Mouse (Mus musculus): ENCODE measurements at regions not wholly inside any gene's neighbourhood (a gene's known extent, or its start where the extent isn't known, plus 50 kb on each side); places are given as distances from the start of the nearest gene placed in this dataset.
"Not testable (repeated sequence)": the region's sequence is repeated elsewhere in the genome, so short reads cannot be mapped to it uniquely, and the experiment has no call there.

DNA sequence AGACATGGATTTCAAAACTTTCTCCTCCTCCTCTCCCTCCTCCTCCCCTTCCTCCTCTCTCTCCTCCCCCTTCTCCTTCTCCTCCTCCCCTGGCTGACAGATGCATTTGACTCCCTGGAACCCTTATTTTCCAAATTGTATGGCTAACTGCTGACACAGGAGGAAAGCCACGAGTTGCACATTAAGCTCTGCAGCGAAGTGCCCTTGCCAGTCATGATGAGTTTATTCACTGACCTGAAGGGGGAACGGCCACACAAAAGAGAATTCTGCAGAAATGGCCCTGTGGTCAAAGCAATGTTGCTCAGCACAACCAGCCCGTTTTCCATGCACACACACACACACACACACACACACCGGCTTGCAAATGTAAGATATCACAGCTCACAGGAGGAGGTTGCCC, 112.6 kb downstream of the Tomm20 start:
- DNase-seq: peak; percentile 75 to 82

DNA sequence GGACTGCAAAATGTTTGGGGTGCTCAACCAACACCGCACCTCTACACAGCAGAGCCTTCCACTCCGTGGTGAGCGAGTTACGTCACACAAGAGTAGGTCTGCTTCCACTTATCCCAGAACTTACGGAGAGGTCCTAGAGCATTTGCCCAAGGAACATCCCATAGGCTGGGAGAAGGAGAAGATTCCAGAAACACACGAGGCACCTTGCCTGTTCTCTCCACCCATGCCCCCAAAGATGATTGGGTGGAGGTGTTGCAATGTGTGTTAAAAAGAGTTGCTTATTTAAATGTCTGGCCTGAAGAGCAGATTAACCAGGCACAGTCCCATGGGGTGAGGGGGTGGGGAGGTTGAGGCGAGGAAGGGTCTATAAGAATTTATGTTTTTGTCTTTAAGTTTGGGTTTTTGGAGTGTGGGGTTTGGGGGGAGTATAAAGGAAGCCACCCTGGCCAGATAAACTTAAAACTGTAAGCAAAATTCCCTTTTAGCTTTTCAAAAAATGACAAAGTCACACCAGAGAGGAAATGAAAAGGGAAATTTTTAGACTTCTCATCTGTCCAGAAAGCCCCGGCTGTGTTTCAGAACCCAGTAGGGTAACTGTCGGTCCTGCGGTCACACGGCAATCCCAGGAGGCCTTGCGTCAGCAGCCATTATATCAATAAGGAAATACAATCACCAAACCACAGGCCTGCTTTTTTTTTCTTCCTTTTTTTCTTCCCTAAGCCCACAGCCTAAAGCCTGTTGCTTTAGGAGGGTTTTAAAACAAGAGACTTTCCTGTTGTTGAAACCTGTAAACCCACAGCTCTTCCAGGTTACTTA, 113.3 kb downstream of the Tomm20 start:
- DNase-seq: peak in 1 of 2 experiments; percentile 50

DNA sequence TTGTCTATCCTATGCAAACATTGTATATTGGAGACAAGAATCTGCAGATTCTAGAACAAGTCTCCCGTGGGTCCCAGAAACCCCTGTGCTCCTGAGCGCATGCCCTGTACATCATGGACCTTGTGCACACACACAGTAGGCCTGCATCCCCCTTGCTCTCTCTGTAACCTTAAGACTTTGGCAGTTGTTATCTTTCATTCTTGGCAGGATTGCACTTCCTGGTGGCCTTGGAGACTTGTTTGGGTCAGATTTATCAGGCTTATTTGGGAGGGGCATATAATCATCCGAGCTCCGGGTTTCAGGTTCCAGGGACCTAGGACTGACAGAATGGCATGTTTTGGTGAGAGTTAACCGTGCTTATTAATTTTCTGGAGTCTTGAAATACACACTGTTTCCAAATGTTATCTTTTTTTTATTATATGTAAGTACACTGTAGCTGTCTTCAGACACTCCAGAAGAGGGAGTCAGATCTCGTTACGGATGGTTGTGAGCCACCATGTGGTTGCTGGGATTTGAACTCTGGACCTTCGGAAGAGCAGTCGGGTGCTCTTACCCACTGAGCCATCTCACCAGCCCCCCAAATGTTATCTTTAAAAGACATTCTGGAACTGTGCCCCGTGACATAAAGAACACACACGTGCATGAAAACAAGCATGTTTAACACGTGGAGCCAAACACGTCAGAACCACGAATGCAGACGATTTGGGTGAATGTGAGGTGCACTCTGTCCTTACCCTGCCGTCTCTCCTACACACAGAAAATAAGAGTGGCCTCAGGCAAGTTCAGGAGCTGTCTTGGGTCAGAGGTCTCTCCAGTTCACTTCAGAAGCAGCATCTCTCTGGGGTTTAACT, 114.1 kb downstream of the Tomm20 start:
- no peak for DNase-seq

DNA sequence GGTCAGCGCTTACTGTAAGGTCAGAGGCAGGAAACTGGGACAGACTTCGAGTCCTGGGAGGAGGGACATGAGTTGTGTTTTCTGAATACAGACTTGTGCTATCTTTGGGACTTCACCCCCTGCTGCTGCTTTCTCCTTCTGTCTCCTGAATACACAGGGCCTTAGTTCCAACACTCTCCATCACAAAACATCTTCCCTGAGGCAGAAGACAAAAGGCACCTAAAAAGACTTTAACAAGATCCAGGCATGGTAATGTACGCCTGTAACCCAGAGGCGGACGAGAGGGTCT, 115.5 kb downstream of the Tomm20 start:
- DNase-seq: no peak

DNA sequence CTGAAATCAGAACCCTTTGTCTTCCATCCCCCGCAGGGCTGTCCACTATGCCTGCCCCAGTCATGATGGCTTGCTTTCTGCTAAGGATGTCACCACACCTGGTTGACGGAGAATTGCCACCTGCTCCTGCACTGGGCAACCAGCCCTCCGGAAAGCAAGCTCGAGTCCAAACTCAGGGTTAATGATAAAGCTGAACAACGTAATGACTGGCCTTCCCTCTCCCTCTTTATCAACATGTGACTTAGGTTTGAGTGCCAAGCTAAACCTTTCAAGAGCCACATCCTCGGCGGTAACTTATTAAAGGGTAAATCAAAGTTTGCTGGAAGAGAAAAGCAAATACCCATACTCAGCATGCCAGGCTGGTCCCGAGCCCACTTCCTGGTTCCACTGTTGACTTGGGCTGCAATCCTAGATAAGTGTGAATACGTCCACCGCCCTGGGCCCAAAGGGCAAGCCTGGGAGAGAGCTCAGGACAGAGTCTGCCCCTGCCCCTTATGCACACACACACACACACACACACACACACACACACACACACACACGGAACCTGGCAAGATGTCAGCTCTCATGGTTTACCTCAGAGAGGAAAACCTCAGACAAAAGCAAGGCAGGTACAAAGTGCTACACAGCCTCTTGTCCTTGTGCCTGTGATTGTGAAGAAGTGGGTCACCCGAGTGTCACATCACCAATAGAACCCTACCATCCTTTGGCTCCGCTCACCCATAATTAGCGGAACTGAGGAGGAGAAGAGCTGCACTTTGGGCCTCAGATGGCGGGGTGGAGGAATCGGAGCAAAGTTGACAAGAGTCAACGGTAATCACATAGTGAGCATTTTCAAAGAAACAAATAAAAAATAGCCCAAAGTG, 116.0 kb downstream of the Tomm20 start:
- peak; percentile 90 to 96 for DNase-seq

DNA sequence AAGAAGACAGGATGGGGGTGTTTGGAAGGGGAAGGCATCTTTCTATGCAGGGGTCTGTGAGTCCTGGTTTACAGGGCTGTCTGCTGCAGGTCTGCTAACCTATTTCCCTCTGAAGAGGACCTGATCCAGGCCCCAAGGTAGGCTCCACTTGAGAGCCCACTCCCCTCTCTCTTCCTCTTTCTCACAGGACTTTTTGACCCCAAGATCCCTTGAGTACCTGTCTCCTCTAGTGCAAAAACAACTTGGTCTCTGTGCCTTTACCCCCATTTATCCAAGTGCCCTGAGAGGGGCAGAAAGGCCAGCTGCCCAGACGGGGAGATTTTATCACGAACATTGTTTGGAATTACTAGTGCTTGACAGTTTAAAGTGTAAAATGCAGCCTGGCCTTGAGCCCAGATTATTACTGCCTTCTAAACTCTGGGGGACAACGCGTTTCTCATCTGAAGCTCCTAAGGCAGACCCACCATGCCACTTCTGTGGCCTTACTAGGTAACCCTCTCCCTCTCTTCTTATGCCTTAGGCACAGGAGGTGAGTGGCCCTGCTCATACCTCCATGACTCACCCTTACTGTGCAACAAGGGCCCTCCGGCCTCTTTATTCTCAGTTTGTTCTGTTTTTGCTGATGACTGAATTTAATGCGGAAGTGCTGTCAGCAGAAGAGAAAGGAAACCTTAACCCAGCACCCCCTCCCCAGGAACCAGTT, 117.8 kb downstream of the Tomm20 start:
- DNase-seq: peak; percentile 80 to 82

DNA sequence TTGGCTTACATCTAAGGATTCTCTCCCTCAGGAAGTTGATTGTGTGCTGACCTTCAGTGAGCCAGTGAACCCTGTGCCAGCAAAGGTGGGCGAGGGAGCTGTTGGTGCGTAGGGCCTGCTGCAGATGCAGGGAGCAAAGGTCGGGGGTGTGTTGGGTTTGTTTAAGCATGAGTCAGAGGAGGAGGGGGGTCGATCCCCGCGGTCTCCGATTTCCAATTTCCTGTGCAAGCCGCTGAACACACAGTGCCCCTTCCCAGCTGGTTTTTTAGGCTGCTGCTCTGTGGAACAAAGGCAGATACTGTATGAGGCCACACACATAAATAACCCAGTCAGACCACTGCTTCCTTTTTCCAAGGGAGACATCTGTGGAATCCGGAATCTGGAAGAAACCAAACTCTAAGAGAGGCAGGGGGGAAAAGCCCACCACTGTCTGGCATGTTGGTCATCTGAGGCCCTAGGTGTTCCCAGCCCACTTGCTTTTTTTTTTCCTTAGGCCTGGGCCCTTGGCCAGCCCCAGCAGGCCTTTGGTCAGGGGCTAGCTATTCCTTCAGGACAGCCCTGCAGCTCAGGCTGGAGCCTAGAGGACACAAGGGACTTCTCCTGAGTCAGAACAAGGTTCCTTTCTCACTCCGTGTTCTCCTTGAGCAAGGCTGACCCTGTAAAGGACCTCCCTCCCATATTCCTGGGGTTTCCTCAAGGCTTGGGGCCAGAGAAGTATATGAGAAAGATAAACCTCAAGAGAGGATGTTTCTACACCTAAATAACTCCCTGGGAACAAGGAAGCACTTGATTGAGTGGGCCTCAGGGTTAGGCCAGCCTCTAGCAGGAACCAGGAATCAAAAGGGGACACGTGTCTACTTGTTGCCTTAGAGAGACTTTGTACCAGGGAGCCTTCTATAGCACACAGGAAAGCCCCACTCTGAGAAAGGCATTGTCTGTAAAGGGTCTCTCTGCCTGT, 119.0 kb downstream of the Tomm20 start:
- DNase-seq: peak; percentile 76 to 83

DNA sequence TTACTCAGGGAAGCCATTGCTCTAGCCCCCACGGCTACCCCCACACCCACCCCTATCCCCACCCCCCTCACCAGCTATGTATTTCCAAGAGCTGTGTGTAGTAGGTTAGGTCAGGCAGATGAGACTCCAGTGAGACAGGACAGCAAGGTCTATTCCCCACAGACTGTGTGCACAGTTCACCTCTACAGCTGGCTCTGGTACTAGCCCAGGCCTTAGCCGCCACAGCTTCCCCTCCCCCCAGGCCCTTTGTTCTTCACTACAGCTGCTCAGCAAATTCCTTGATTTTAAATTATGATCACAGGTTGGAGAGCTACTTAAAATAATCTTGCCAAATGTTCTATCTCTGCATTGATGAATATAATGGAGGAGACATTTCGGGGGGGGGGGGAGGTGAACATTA, 119.8 kb downstream of the Tomm20 start:
- DNase-seq: peak; percentile 65 to 73

DNA sequence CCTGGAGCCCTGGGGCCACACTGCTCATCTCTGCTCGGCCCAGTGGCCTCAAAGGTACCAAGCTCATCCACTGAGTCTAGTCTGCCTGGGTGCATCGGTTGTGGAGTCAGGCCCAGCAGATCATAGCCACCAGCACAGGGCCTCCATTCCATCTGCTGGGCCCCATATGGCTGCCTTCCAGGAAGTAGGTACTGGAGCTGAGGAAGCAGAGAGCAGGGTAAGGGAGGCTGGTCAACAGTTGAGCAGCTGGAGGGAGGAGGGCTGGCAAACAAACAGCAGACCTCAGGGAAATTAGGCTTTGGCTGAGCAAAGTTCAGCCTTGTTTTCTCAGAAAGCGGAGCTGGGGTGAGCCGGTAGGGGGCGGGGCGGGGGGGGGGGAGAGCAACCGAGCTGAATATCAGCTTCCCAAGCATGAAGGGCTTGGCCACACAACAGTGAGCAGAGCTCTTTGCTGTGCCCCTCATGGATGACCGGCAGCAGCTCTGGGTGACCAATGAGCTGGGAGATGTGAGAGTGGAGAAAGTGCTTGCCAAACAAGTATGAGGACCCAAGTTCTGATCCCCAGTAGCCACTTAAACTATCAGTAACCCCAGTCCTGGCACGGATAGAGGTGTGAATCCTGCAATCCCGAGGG, 121.0 kb downstream of the Tomm20 start:
- peak; percentile 84 to 91 for DNase-seq

DNA sequence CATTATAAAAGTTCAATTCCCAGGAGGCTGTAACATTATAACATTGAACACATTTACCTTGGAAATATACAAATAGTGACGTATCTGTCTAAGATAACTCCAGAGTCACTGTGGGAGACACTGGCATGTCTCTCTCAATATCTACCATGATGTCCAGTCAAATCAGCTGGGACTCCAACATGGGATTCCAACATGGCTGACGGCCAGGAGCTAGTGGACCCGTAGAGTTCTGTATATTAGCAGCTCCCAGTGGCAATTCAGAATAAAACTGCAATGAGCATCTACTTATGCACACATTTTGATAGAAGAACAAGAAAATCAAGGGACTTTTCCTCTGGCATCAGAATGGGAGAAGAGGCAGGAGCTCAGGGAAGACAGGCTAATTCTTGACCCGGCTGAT, 123.4 kb downstream of the Tomm20 start:
- DNase-seq: no peak

DNA sequence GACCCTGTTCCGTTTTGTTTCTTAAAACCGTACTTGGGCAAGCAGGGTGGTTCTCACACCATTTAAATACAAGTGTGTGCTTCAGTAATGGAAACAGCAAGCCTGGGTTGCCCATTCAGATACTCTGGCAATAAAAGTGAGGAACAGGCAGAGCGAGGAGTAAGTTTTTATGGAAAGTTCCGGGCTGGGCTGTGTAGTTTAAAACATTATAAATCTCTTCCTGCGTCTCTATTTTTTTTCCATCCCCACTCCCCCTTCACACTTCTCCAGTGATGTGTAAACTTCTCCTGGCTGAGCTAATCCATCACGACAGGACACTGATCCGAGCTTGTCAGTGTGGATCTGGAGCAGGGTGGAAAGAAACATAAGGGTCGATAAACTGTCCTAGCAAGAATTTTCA, 124.4 kb downstream of the Tomm20 start:
- DNase-seq: no peak

DNA sequence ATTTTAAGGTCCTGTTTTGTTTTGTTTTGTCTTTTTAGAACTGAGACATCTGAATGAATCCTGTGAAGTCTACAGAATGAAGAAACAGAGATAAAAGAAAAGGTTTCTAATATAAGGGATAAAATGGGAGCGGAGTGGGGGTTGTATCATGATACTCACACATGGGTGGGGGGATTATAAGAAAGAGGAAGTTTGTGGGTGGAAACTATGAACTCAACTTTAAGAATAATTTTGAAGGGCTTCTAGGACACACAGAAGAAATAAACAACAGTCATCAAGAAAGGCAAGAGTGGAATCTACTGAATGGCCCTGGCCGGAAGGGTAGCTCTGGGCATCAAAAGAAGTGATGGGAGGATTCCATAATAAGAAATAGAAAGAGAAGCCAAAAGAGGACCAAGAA, 125.1 kb downstream of the Tomm20 start:
- no peak for DNase-seq

DNA sequence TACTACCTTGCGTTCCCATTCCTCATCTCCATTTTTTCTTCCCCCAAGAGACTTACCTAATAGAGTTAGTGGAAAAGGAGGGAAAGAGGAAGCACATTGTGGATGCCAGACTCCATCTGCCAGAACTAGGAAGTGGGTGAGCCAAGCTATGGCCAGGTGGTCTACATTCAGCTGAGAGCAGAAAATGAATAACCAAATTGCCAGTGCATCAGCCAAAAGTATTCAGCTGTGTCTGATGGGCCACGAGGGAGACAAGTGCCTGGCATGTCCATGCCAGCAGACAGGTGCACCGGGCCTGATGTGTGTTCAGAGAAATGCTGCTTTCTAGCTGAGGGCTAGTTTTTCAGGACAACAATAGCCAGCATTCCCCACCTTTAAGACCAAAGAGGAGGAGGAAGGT, 126.4 kb downstream of the Tomm20 start:
- no peak for DNase-seq

DNA sequence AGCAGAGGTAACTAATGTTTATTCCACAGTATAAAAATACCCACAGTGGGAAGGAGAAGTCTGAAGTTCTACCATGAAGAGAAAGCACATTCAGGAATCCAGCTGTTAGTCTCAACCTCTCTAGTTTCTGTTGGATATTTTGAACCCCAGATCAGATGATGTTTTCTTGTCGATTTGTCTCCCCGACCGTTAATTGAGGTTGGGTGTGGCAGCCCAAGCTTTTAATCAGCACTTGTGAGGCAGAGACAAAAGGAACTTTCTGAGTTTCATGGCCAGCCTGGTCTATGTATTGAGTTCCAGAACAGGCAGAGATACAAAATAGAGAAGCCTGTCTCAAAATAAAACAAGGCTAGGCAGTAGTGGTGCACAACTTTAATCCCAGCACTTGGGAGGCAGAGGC, 129.5 kb downstream of the Tomm20 start:
- no peak for DNase-seq

DNA sequence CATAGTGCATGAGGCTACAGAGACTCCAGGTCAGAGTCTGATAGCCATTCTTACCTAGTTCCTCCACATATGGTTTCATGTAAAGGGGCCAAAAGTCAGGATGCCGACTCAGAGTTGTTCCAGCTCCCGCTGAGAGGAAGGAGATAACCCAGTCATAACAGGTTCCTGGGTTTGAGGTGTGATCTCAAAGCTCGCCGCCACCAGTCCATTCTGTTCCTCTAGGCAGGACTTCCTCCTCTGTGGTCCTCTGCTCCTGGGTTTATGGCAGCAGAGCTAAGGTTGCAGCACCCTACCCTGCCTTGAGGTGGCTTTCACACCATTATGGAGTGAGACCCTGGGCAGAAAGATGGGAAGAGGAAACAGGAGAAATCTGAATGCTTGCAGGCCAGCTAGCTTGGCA, 131.2 kb downstream of the Tomm20 start:
- DNase-seq: no peak

DNA sequence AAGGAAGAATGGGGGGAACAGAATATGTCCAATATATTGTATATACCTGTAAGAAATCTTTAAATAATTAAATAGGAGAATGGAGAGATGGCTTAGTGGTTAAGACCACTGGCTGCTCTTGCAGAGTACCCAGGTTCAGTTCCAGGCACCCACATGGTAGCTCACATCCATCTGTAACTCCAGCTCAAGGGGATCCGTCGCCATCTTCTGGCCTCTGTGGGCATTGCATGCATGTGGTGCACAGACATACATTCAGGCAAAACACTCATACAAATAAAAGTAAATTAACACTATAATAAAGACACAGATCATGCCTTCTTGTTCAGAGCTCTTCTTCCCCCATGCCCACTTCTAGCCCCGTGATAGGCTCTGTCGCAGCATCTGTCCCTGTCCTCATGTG, 132.0 kb downstream of the Tomm20 start:
- DNase-seq: no peak

DNA sequence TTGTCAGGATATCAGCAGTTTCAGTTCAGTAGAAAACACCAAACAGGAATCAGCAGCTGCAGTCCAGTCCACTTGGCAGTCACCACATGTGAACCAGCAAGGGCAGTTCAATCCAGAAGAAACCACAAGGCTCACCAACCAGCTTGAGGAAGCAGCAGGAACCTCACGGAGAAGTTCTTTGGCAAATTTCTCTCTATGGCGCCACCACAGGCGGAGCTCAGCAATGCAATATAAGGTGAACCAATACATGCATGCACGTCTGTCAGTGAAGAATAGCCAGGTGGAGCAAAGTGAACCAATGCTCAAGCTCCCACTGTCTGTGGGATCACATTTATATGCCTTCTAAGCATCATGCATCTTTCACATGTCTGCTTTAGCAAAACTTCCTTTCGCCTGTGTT, 132.9 kb downstream of the Tomm20 start:
- no peak for DNase-seq

DNA sequence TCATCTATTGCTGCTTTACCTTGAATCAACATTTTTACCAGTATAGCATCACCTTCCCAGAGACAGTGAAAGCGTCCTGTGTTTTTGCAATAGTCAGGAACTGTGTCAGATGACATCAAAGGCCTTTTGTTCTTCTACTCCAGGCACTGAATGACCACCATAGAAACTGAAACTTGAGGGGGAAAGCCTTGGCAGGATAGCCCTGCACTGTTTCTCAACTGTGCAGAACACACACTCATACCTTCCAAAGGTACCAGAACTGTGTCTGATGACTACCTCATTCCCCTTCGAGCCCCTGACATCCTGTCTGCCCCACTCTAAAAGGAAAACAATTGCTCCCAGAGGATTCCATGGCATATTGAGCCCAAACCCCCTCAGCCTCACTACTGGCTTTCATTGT, 134.3 kb downstream of the Tomm20 start:
- not testable (repeated sequence) for DNase-seq

DNA sequence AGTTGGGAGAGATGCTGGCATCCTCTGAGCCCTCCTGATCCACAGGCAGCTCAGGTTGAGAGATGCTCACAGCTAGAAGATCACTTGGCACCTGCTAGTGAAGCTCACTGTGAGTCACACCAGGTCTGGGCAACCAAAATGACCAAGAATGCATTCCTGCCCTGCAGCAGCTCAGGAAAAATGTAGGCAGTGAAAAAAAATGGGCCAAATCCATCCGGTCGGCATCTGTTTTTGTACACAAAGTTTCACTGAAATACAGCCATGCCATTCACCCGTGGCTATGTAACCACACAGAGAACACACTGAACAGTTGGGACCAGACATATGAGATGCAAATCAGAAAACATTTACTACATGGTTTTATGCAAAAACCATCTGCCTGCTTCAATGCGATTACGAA, 135.1 kb downstream of the Tomm20 start:
- no peak for DNase-seq

DNA sequence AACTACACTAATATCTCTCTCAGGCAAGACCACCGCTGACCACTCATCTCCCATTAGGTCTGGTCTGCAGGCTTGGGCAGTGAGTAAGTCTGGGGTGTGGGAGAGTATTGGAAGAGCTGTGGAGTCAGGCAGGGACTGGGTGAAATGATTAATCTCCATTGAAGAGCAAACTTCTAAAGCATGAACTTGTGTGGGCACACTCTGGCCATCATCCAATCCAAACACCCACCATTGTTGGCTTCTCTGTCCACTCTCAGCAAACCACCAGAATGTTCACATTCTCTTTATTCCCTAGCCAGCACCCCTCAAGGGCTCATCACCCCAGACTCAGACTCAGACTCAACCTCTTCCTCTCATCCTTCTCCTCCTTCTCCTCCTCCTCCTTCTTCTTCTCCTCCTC, 136.3 kb downstream of the Tomm20 start:
- DNase-seq: no peak

DNA sequence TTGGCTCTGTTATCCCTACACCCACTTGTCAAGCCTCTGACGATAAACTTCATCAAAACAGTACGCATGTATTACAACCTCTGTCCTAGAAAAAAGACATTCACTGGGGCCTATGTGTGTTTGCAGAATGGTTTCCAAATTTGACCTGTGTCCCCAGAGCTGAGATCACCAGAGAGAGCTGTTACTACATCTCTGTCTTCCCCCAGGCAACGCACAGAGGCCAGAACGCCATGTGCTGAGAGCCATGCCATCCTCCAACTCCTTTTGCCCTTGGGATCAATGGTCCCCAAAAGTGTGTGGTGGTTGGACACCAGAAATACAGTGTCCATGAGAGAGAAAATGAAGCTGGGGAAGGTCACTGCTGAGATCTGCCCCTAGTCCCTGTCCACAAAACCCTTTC, 137.1 kb downstream of the Tomm20 start:
- no peak for DNase-seq

All from kidney, adult 8-10 months (tissue).